Mouse (Mus musculus) liver, embryonic 14.5 days (tissue): ENCODE data around the gene Tmem106a. TPM values are rescaled to one million over a fixed set of nuclear protein-coding genes. Genes with fewer than 3 reads are reported as not detected.
A peak's percentile ranks its signal among the peaks of the same experiment; 100 is the strongest.

Source experiments
- ATAC-seq: fragments of 200-750 bp; cut with Nextera tagmentation; 2 replicates; pipeline ENCODE4 v1.8.0; 2017; ENCODE audit warnings: moderate number of reproducible peaks, mild to moderate bottlenecking, moderate library complexity; ENCODE audit not compliant: insufficient read depth
- DNase-seq, 3 experiments: peaks; one replicate each; pipeline ENCODE4 v3.0.0-alpha.2; 2012 to 2013; ENCODE audit warnings: low read depth in 3 of 3, low spot score in 3 of 3
- H3K27ac ChIP-seq: fragments of 300-500 bp; sonication (generic); 2 replicates; pipeline ENCODE4 v1.5.1; 2014; ENCODE audit warnings: moderate library complexity, mild to moderate bottlenecking, control low read depth, inconsistent platforms
- H3K27me3 ChIP-seq: fragments of 300-500 bp; sonication (generic); 2 replicates; pipeline ENCODE4 v1.6.1; 2014; ENCODE audit warnings: mild to moderate bottlenecking, low read length, moderate library complexity; ENCODE audit not compliant: control insufficient read depth, insufficient read depth
- H3K36me3 ChIP-seq: fragments of 300-500 bp; sonication (generic); replicated peaks from 2 replicates; pipeline ENCODE4 v1.6.1; 2014; ENCODE audit warnings: low read depth; ENCODE audit not compliant: control insufficient read depth, insufficient read depth
- H3K4me1 ChIP-seq, 2 experiments: fragments of 200-500 bp in 1 of 2; fragments of 300-500 bp in 1 of 2; sonication (generic) in 1 of 2; replicated peaks; 2 replicates each; pipeline ENCODE4 v1.6.1; 2012 to 2014; ENCODE audit warnings: antibody characterized with exemption in 1 of 2, inconsistent platforms in 1 of 2, low read length in 1 of 2; ENCODE audit not compliant: control insufficient read depth in 2 of 2, insufficient read depth in 2 of 2
- H3K4me2 ChIP-seq: fragments of 300-500 bp; sonication (generic); 2 replicates; pipeline ENCODE4 v1.6.1; 2014; ENCODE audit warnings: low read depth, mild to moderate bottlenecking, control low read depth, moderate library complexity
- H3K4me3 ChIP-seq, 2 experiments: fragments of 200-500 bp in 1 of 2; fragments of 300-500 bp in 1 of 2; sonication (generic) in 1 of 2; 2 replicates each; pipeline ENCODE4 v1.5.1; 2012 to 2014; ENCODE audit warnings: low read depth in 2 of 2, low read length in 2 of 2, mild to moderate bottlenecking in 2 of 2, control low read depth in 1 of 2, inconsistent platforms in 1 of 2, moderate library complexity in 1 of 2; ENCODE audit not compliant: insufficient read depth in 1 of 2
- H3K9ac ChIP-seq: fragments of 300-500 bp; sonication (generic); replicated peaks from 2 replicates; pipeline ENCODE4 v1.6.1; 2014; ENCODE audit warnings: mild to moderate bottlenecking, control low read depth, moderate library complexity
- H3K9me3 ChIP-seq: fragments of 300-500 bp; sonication (generic); 2 replicates; pipeline ENCODE4 v1.6.1; 2016; ENCODE audit warnings: low read length, mixed read lengths; ENCODE audit not compliant: control insufficient read depth
- CTCF ChIP-seq: IDR thresholded peaks from 2 replicates; pipeline ENCODE4 v1.5.1; 2016; ENCODE audit warnings: antibody characterized with exemption, low read depth, control low read depth
- EP300 ChIP-seq: IDR thresholded peaks from 2 replicates; pipeline ENCODE4 v1.6.1; 2016; ENCODE audit warnings: antibody characterized with exemption, low read depth
- WGBS: fragments of 180-500 bp; shearing (Covaris S2); extraction: QIAGEN DNeasy Blood & Tissue Kit; methylation state at CpG from one replicate; pipeline ENCODE4 v1.1.7; 2014; ENCODE audit not compliant: insufficient replicate concordance; 5-methylcytosine and 5-hydroxymethylcytosine counted together
- polyA plus RNA-seq, 2 experiments: library from polyadenylated mRNA; depleted of rRNA in 1 of 2; stranded (reverse) in 1 of 2; unstranded in 1 of 2; fragments of >200 nt; fragmentation: Nextera tagmentation in 1 of 2; extraction: Ambion mirVana in 1 of 2; gene quantifications; 2 replicates each; pipeline versions ENCODE4 v1.2.1 to v1.2.3; 2012 to 2014

Tmem106a gene
- polyA plus RNA-seq, 2 experiments = 5.4 to 7.3 TPM

- peaks cover 33% of the 10 kb centered on the region for H3K36me3 ChIP-seq
- no peaks in the 10 kb centered on the region for H3K9me3 ChIP-seq
- ATAC-seq (peak; percentile 73), DNase-seq (peak; percentile 98 to 99 (median 99))
- WGBS = under 1% methylated on average over 43 of the region's 43 CpGs
- peak within 1 kb of the TSS; percentile 83 for H3K27ac ChIP-seq
- no peaks in the 10 kb centered on the region for H3K27me3 ChIP-seq
- H3K4me3 ChIP-seq = peak within 1 kb of the TSS; percentile 80 to 95
- H3K4me1 ChIP-seq = peaks cover 8 to 11% of the 10 kb centered on the region in 2 experiments
- H3K9ac ChIP-seq = peak within 1 kb of the TSS; percentile 97
- no peak for TF ChIP-seq CTCF
- no peak; the same call in 1 of the 2 replicates for TF ChIP-seq EP300
- peak within 1 kb of the TSS; percentile 92 for H3K4me2 ChIP-seq
Observed at GRCm38 (mm10) chr11:101551751-101552475, 30.1 kb upstream of the Tmem106a start, which contains the start of the genes Brca1 and Nbr1. TSS of gene Brca1 (minus strand) at chr11:101551955. TSS of gene Nbr1 (plus strand) at chr11:101552149.

- no peaks in the 10 kb centered on the region for H3K9me3 ChIP-seq
- peak overlapping the region; percentile 80 to 92 for H3K4me3 ChIP-seq
- ATAC-seq (peak; percentile 91), DNase-seq (peak; percentile 99 to 100 (median 100))
- H3K27me3 ChIP-seq = no peaks in the 10 kb centered on the region
- TF ChIP-seq CTCF (peak; percentile 57), EP300 (no peak)
- peaks cover 8 to 11% of the 10 kb centered on the region in 2 experiments for H3K4me1 ChIP-seq
- H3K36me3 ChIP-seq = peaks cover 33% of the 10 kb centered on the region
- H3K9ac ChIP-seq = peak overlapping the region; percentile 95
- peak overlapping the region; percentile 83 for H3K27ac ChIP-seq
- WGBS = under 1% methylated on average over 37 of the region's 37 CpGs
- H3K4me2 ChIP-seq = peak overlapping the region; percentile 91
Observed at GRCm38 (mm10) chr11:101552476-101553300, 29.4 kb upstream of the Tmem106a start.

GRCm38 (mm10) chr11:101553354-101553930, 28.6 kb upstream of the Tmem106a start:
- H3K4me2 ChIP-seq = peak overlapping the region; percentile 91
- 7% methylated on average over 8 of the region's 8 CpGs for WGBS
- H3K27ac ChIP-seq = peak overlapping the region; percentile 83
- peak overlapping the region; percentile 95 for H3K9ac ChIP-seq
- peaks cover 25% of the 10 kb centered on the region for H3K36me3 ChIP-seq
- DNase-seq (no peak), ATAC-seq (no peak)
- H3K9me3 ChIP-seq = no peaks in the 10 kb centered on the region
- H3K27me3 ChIP-seq = no peaks in the 10 kb centered on the region
- peaks cover 8 to 11% of the 10 kb centered on the region in 2 experiments for H3K4me1 ChIP-seq
- TF ChIP-seq CTCF (no peak), EP300 (no peak)
- H3K4me3 ChIP-seq = peak overlapping the region; percentile 80 to 92

GRCm38 (mm10) chr11:101556541-101556940, 25.5 kb upstream of the Tmem106a start:
- 76% methylated on average over 7 of the region's 7 CpGs for WGBS
- Histone ChIP-seq H3K4me3 (no peak overlapping the region), H3K36me3 (peaks cover 34% of the 10 kb centered on the region), H3K4me1 (peaks cover 0 to 6% of the 10 kb centered on the region in 2 experiments; a peak in 3 of 4 replicates), H3K27ac (no peak overlapping the region), H3K27me3 (no peaks in the 10 kb centered on the region), H3K4me2 (peak overlapping the region; percentile 1; the same call in 1 of the 2 replicates), H3K9ac (no peak overlapping the region), H3K9me3 (no peaks in the 10 kb centered on the region)
- TF ChIP-seq EP300 = no peak
- no peak for TF ChIP-seq CTCF
- ATAC-seq (no peak), DNase-seq (no peak)
